In the genomic region with DNA sequence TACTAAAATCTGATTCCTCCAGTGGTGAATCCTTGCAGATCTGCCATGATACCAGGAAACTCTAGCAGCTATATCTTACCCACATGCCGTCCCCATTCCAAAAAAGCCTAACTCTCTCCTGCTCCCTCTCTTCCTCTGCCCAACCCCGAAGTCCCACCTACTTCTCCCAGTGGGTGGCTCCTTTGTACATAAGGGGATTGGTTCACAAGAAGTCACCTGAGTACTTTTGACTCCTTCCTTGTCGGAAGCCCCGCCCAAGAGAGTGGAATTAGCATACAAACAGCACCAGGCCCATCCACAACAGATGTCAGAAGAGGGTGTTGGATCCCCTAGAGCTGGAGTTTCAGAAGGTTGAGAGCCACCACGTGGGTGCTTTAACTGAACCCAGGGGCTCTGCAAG, we compare ENCODE assay signal across 25 mouse cellular contexts.
"Had no signal": no experiment of that assay in that cellular context is flagged by ENCODE, and none has a peak within 500 bp of the region (broad histone marks: within the 10 kb centered on the region; RNA-seq: fewer than 3 reads in every experiment).

No protein-coding gene starts in this region.

- H3K27ac ChIP-seq: kidney, embryonic 15.5 days; left cerebral cortex, adult 2 months; limb, embryonic 12.5 days; limb, embryonic 15.5 days; liver, embryonic 14.5 days; lung, embryonic 15.5 days; neural tube, embryonic 12.5 days; neural tube, embryonic 15.5 days; stomach, embryonic 15.5 days had no signal

- H3K9me3 ChIP-seq: kidney, embryonic 15.5 days; limb, embryonic 12.5 days; limb, embryonic 15.5 days; lung, embryonic 15.5 days; neural tube, embryonic 12.5 days; neural tube, embryonic 15.5 days; stomach, embryonic 15.5 days had no signal

- H3K4me2 ChIP-seq: kidney, embryonic 15.5 days; limb, embryonic 12.5 days; limb, embryonic 15.5 days; liver, embryonic 11.5 days; lung, embryonic 15.5 days; midbrain, embryonic 11.5 days; neural tube, embryonic 12.5 days; neural tube, embryonic 15.5 days; stomach, embryonic 15.5 days had no signal

- H3K36me3 ChIP-seq: limb, embryonic 12.5 days; lung, embryonic 15.5 days; neural tube, embryonic 12.5 days; neural tube, embryonic 15.5 days; stomach, embryonic 15.5 days had no signal

- DNase-seq: kidney, adult 8-10 months; kidney, postnatal 10 days; kidney, postnatal 36 days; layer of hippocampus, postnatal 36 days; left cerebral cortex, postnatal 4 days; lung, adult 18-20 months; lung, postnatal 10 days; lung, postnatal 4 days; midbrain, embryonic 14.5 days; right cerebral cortex, postnatal 25 days; spleen, adult 18-20 months; thymus, adult 18-20 months; thymus, postnatal 14 days; thymus, postnatal 4 days had no signal

- H3K4me3 ChIP-seq: kidney, embryonic 15.5 days; left cerebral cortex, adult 2 months; limb, embryonic 12.5 days; limb, embryonic 15.5 days; lung, embryonic 15.5 days; neural tube, embryonic 12.5 days; neural tube, embryonic 15.5 days; stomach, embryonic 15.5 days had no signal

- H3K9ac ChIP-seq: kidney, embryonic 15.5 days; limb, embryonic 12.5 days; limb, embryonic 15.5 days; liver, embryonic 14.5 days; lung, embryonic 15.5 days; neural tube, embryonic 12.5 days; neural tube, embryonic 15.5 days; stomach, embryonic 15.5 days had no signal

- H3K4me1 ChIP-seq: limb, embryonic 12.5 days; limb, embryonic 15.5 days; lung, embryonic 15.5 days; neural tube, embryonic 12.5 days; neural tube, embryonic 15.5 days had no signal

- H3K27me3 ChIP-seq: kidney, embryonic 15.5 days; limb, embryonic 12.5 days; limb, embryonic 15.5 days; lung, embryonic 15.5 days; neural tube, embryonic 12.5 days; neural tube, embryonic 15.5 days; stomach, embryonic 15.5 days had no signal
